Mouse (Mus musculus): ENCODE measurements around the gene Rgs12. TPM values are rescaled to one million over a fixed set of nuclear protein-coding genes. Genes with fewer than 3 reads are reported as not detected.

Rgs12 gene
- polyA plus RNA-seq, 1 experiment from 2014 or later = 1.5 TPM

DNA sequence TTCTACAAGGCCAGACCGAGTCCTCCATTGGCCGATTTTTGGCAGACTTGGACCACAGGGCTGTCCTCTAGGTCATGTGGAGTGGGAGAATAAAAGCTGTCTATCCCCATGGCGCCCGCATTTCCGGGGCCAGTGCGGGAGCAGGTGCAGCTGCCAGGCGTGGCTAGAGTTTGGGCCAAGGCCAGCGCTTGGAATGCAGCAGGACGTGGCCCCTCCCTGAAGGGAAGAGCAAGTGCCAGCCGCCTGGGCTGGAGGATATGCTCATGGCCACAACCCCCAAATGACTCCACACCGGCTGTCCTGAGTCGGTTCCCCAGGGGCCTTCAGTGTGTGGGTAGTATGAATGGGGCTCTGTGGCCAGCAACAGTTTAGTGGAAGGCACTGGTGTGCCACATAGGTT is 105.8 kb downstream of the Rgs12 start:
- Histone ChIP-seq H3K4me3 (ENCODE audit: inconsistent target) (no peak overlapping the region), H3K36me3 (ENCODE audit: inconsistent target) (no peaks in the 10 kb centered on the region), H3K79me2 (ENCODE audit: inconsistent target) (no peaks in the 10 kb centered on the region), H3K27ac (no peak overlapping the region)
- WGBS (ENCODE audit: missing documents) = 88% methylated on average over 11 of the region's 12 CpGs

DNA sequence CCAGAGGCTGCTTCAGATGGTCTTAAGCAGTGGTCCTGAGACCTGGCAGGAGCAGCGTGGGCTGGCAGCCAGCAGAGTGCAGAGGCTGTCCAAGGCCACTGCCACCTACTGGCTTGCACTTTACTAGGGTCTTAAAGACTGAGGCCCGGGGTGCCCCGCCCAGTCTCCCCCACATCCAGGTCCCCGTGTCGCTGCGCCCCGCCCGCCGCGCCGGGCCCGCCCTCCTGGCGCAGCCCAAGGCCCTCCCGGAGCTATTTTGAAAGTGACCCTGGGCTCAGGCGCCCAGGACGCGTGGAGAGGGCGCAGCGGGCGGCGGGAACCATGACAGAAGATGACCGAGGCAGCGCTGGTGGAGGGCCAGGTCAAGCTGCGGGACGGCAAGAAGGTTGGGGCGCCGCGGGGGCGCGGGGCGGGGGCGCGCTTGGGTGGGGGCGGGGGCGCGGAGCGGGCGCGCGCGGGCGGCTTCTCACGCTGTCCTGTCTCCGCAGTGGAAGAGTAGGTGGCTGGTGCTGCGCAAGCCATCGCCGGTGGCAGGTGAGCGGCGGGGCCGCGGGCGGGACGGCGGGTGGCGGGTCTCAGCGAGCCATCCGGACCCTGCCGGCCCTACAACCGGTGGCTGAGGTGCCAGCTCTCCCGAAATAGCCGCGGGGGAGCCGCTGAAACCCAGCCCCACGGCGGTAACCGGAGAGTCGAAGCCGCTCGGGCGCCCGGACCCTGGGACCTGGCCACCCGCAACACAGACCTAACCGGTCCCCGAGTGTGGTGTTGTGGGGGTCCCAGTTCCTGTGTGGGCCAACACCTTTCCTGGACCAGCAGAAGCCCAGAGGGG is 107.6 kb downstream of the Rgs12 start, which contains the start of gene Dok7:
Gene Dok7 (plus strand): TSS at position 163 of the 829 bp plus-strand sequence.
- Histone ChIP-seq H3K4me3 (ENCODE audit: inconsistent target) (no peak within 1 kb of the TSS), H3K79me2 (ENCODE audit: inconsistent target) (no peaks in the 10 kb centered on the region), H3K27ac (no peak within 1 kb of the TSS), H3K36me3 (ENCODE audit: inconsistent target) (no peaks in the 10 kb centered on the region)
- WGBS (ENCODE audit: missing documents) = under 1% methylated on average over 53 of the region's 74 CpGs

DNA sequence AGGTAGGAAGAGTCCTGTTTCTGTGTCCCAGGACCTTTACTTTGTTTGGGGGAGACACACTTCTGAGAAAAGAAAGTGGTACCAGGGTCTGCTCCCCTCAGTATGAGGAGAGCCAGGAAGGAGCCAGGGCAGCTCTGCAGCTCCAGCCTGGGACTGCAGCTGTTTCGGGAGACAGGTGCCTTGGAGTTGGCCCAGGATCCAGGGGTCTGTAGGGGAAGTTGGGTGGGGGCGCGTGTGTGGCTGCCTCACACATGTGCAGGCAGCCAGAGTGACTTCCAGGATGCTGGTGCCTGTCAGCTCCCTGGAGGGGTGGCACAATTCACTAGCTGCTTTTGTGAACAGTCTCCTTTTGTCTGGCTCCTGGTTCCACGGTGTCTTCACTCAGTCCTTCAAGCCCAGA is 108.3 kb downstream of the Rgs12 start:
- Histone ChIP-seq H3K36me3 (ENCODE audit: inconsistent target) (no peaks in the 10 kb centered on the region), H3K27ac (no peak overlapping the region), H3K79me2 (ENCODE audit: inconsistent target) (no peaks in the 10 kb centered on the region), H3K4me3 (ENCODE audit: inconsistent target) (no peak overlapping the region)
- WGBS (ENCODE audit: missing documents) = 24% methylated on average over 4 of the region's 4 CpGs

DNA sequence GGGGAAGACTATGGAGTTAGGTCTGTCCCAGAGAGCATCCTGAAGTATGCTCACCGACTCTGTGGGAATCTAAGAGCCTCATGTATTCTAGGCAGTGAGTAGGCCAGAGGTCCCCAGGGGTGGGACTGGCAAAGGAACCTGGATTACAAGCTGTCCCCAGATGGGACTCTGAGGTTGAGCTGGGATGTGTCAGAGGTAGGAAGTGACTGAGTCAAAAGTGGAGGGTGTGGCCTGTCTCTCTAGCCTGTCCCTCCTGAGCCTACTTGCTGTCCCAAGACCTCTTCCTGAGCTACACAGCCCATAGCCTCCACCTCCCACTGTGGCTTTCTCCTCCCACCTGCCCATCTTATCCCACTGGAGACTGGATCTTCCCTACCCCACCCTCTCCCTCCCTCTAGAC is 109.0 kb downstream of the Rgs12 start:
- Histone ChIP-seq H3K79me2 (ENCODE audit: inconsistent target) (no peaks in the 10 kb centered on the region), H3K36me3 (ENCODE audit: inconsistent target) (no peaks in the 10 kb centered on the region), H3K27ac (no peak overlapping the region), H3K4me3 (ENCODE audit: inconsistent target) (no peak overlapping the region)
- WGBS (ENCODE audit: missing documents) = 55% methylated on average over 1 of the region's 1 CpGs

DNA sequence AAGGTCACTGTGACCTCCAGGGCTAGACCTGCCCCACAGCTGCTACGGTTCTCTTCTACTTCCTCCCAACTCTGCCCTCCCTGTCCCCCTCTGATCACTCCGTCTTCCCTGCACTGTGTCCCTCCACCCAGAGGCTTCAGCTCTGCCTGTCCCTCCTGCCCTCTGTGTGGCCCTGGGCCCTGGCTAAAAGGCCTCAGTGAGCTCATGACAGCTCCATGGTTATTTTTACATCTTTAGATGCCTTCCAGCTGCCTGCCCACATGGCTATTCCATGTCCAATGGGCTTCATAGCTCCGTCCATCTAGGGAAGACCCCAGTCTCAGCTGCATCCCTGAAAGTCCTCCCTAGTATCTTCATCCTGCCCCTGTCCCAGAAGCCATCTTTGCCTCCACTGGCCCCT is 110.9 kb downstream of the Rgs12 start:
- Histone ChIP-seq H3K36me3 (ENCODE audit: inconsistent target) (no peaks in the 10 kb centered on the region), H3K27ac (no peak overlapping the region), H3K79me2 (ENCODE audit: inconsistent target) (no peaks in the 10 kb centered on the region), H3K4me3 (ENCODE audit: inconsistent target) (no peak overlapping the region)
- WGBS (ENCODE audit: missing documents) = 36% methylated on average over 3 of the region's 3 CpGs

DNA sequence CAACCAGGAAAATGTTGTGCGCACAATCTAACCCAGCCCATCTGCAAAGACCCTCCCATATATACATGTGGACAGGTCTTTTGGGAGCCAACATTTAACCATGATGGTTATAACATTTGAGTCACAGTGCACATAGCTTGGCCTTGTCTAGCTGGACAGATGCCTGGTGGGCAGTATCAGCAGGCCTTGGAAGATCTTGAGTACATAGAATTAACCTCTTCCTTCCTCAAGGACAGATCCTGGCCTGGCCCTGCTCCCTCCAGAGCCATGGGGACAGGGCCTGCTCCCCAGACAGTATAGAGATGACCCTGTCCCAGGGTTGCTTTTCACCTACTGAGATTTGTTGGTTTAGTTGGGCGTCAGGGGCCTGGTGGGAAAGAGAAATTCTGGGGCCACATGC is 120.6 kb downstream of the Rgs12 start:
- 88% methylated on average over 2 of the region's 2 CpGs for WGBS (ENCODE audit: missing documents)
- Histone ChIP-seq H3K27ac (no peak overlapping the region), H3K4me3 (ENCODE audit: inconsistent target) (no peak overlapping the region), H3K79me2 (ENCODE audit: inconsistent target) (no peaks in the 10 kb centered on the region), H3K36me3 (ENCODE audit: inconsistent target) (no peaks in the 10 kb centered on the region)

DNA sequence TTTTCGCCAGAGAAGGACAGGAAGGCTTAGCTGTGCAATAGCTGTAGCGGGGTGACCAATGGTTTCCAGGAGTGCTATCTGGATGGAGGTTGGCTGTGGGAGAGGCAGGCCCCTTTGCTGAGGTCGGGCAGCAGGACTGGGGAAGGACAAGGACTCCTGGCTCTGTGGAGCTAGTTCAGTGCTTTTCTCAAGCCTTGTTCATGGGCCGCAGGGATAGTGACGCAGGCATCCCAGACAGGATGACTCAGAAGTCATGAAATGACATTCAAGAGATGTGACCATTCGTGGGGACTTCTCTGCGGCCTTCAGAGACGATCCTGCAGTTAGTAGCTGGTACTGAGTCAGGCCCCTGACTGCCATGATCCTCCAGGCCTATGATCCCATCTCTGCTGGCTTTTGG is 121.1 kb downstream of the Rgs12 start:
- no peaks in the 10 kb centered on the region for H3K36me3 ChIP-seq (ENCODE audit: inconsistent target)
- WGBS (ENCODE audit: missing documents) = 89% methylated on average over 8 of the region's 8 CpGs

DNA sequence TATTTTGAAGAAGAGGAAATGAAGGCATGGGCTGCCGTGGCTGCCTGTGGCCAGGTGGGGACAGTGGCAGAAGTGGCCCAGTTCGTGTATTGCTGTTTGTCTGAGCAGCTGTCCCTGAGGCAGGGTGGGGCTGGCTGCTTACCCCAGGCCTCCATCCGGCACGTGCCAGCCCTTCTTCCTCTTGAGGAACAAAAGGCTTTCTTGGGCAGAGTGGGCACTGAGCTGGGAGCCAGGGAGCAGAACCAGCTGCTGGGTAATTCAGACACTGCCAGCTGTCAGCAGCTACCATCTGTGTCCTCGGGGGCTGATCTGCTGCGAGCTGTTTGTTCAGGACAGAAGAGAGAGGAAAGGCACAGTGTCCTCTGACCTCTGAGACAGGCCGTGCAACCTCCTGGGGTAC is 121.7 kb downstream of the Rgs12 start:
- H3K36me3 ChIP-seq (ENCODE audit: inconsistent target) = no peaks in the 10 kb centered on the region
- H3K27ac ChIP-seq = no peak overlapping the region
- 60% methylated on average over 7 of the region's 7 CpGs for WGBS (ENCODE audit: missing documents)
- no peak overlapping the region for H3K4me3 ChIP-seq (ENCODE audit: inconsistent target)
- H3K79me2 ChIP-seq (ENCODE audit: inconsistent target) = no peaks in the 10 kb centered on the region

More for the DNA sequence above, 121.1 kb downstream of the Rgs12 start:
- H3K79me2 ChIP-seq (ENCODE audit: inconsistent target) = no peaks in the 10 kb centered on the region
- no peak overlapping the region for H3K4me3 ChIP-seq (ENCODE audit: inconsistent target)
- no peak overlapping the region for H3K27ac ChIP-seq

DNA sequence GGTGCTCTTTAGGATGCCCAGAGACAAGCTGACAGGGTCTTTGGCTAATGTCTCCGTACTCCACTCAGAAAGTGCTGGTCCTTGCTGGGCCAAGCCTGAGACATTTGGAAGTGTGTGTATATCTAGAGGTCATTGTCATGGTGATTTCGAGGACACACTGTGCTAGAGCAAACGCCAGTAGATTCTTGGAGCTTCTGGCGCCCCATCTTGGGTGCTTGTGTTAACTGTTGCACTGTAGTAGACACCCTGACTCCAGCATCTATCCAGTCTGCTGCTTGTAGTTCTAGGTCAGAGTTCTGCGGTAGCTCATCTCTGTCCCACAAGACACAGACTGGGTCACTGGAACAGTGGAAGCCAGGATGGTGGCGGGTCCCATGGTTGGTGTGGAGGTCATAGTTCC is 122.6 kb downstream of the Rgs12 start:
- H3K27ac ChIP-seq = no peak overlapping the region
- WGBS (ENCODE audit: missing documents) = 93% methylated on average over 6 of the region's 6 CpGs

DNA sequence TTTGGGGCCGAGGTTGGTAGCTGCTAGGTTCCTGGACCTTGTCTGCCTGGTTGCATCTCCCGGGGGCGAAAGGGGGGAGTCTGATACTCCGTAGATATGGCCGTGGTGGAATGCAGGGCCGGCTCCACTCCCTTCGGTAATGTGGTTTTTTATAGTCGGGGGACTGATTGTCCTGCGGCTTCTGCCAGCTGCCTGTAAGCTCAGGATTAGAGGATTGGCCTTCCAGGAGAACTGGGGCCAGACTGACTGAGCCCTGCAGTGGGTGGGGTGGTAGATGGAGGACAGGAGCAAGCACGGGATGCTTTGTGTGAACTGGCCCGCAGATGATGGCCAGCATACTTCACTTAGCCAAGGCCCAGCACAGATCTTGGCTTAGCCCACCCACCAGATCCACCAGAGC is 124.0 kb downstream of the Rgs12 start:
- WGBS (ENCODE audit: missing documents) = 89% methylated on average over 11 of the region's 11 CpGs

More for the DNA sequence above, 122.6 kb downstream of the Rgs12 start:
- H3K79me2 ChIP-seq (ENCODE audit: inconsistent target) = no peaks in the 10 kb centered on the region
- no peaks in the 10 kb centered on the region for H3K36me3 ChIP-seq (ENCODE audit: inconsistent target)
- no peak overlapping the region for H3K4me3 ChIP-seq (ENCODE audit: inconsistent target)

DNA sequence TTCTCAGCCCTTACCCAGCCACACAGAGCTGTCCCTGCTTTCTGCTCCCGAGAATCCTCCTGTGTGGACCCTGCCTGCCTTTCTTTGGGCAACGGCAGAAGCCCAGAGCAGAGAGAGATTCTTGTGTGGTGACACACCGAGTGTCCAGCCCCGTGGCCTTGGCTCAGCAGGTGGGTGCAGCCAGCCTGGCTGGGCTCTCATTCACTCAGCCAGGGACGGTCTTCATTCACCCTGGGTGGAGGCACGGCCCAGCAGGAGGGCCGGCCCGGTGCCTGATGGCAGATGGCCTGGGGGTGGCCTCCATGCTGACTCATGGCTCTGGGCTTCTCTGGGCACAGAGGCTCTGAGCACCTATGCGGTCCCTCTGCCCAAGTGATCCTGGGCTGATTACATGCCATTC is 124.7 kb downstream of the Rgs12 start:
- 76% methylated on average over 9 of the region's 9 CpGs for WGBS (ENCODE audit: missing documents)
- no peak overlapping the region for H3K4me3 ChIP-seq (ENCODE audit: inconsistent target)
- no peaks in the 10 kb centered on the region for H3K79me2 ChIP-seq (ENCODE audit: inconsistent target)
- H3K27ac ChIP-seq = no peak overlapping the region
- no peaks in the 10 kb centered on the region for H3K36me3 ChIP-seq (ENCODE audit: inconsistent target)

More for the DNA sequence above, 124.0 kb downstream of the Rgs12 start:
- Histone ChIP-seq H3K79me2 (ENCODE audit: inconsistent target) (no peaks in the 10 kb centered on the region), H3K27ac (no peak overlapping the region), H3K4me3 (ENCODE audit: inconsistent target) (no peak overlapping the region), H3K36me3 (ENCODE audit: inconsistent target) (no peaks in the 10 kb centered on the region)

DNA sequence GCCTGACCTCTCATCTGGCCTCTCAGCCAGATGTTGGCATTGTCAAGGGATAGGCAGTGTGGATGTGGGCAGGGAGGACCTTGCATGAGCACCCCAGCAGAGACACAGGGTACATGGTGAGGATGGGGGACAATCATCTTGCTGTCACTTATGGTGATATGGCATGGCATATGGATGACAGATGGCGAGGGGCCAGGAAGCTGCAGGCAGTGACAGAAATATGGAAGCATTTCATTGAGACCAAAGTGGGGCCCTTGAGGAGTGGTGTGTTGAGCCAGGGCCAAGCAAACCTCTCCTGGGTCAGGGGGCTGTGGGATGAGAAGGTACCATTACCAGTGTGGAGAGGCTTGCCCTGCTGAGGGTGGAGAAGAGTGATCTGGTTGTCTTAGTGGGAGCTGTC is 127.1 kb downstream of the Rgs12 start:
- 83% methylated on average over 1 of the region's 1 CpGs for WGBS (ENCODE audit: missing documents)
- Histone ChIP-seq H3K4me3 (ENCODE audit: inconsistent target) (no peak overlapping the region), H3K79me2 (ENCODE audit: inconsistent target) (no peaks in the 10 kb centered on the region), H3K36me3 (ENCODE audit: inconsistent target) (no peaks in the 10 kb centered on the region), H3K27ac (no peak overlapping the region)

DNA sequence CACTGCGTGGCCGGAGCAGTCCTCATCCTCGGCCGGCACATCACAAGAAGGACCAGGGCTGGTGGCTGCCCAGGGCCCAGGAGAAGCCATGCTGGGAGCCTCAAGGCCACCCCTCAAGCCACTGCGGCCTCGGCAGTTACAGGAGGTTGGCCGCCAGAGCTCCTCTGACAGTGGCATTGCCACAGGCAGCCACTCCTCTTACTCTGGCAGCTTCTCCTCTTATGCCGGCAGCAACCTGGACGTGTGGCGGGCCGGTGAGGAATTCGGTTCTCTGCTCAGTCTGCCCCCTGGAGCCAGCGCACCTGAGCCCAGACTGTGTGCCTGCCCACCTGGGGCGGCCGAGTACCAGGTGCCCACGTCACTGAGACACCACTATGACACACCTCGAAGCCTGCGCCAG is 129.9 kb downstream of the Rgs12 start:
- Histone ChIP-seq H3K27ac (no peak overlapping the region), H3K4me3 (ENCODE audit: inconsistent target) (no peak overlapping the region), H3K36me3 (ENCODE audit: inconsistent target) (no peaks in the 10 kb centered on the region), H3K79me2 (ENCODE audit: inconsistent target) (no peaks in the 10 kb centered on the region)
- WGBS (ENCODE audit: missing documents) = 90% methylated on average over 17 of the region's 18 CpGs

DNA sequence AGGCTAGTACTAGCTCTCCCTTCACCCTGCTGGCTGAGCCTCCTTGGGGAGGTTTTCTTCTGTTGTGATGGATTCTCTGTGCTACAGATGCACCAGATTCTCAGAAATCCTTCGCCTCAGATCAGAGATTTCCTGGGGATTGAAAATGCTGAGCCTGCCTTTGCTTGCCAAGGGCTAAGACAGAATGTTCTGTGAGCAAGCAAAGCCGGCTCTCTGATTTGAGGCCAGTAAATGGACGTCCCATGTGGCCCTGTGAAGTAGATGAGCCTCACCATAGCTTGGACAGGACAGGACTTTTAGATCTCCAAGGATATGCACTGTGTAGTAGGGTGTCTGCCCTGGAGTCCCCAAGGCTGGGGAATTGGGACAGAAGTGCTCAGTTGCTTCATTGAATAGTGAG is 135.7 kb downstream of the Rgs12 start:
- 87% methylated on average over 3 of the region's 3 CpGs for WGBS (ENCODE audit: missing documents)

DNA sequence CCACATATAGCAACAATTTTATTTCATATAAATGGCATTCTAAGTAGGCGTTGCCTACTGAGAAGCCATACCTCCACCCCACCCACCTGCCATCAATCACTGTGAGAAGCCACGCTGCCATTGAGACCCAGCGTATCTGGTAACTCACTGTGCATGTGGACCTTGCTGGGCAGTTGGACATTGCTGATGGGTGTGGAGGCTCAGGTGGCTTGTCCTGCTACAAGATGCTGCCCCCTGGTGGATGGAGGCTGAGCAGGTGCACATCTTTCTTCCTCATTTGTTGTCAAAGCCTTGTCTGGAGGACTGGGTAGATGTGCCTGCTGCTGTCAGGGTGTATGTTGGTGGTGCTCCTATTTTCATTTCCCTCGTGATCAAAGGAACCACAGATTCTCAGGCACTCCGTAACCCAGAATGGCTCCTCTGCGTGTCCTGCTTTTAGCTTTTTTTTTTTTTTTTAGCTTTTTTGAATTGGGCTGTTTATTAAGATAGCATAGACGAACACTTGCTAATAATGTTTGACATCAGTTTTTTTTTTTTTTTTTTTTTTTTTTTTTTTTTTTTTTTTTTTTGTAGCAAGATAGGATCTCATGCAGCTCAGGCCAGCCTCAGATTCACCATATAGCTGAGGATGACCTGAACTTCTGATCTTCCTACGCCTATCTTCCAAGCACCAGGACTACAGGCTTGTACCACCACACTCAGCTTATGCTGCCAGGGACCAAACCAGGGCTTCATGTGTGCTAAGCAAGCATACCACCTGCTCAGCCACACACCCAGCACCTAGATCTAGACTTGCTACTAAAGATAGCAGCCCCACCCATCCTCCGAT is 139.8 kb downstream of the Rgs12 start:
- no peak overlapping the region for H3K27ac ChIP-seq
- H3K79me2 ChIP-seq (ENCODE audit: inconsistent target) = no peaks in the 10 kb centered on the region
- no peak overlapping the region for H3K4me3 ChIP-seq (ENCODE audit: inconsistent target)
- H3K36me3 ChIP-seq (ENCODE audit: inconsistent target) = peaks cover 23% of the 10 kb centered on the region
- WGBS (ENCODE audit: missing documents) = 66% methylated on average over 9 of the region's 9 CpGs

More for the DNA sequence above, 135.7 kb downstream of the Rgs12 start:
- no peak overlapping the region for H3K4me3 ChIP-seq (ENCODE audit: inconsistent target)
- no peaks in the 10 kb centered on the region for H3K79me2 ChIP-seq (ENCODE audit: inconsistent target)
- no peaks in the 10 kb centered on the region for H3K36me3 ChIP-seq (ENCODE audit: inconsistent target)
- no peak overlapping the region for H3K27ac ChIP-seq

Measured in macrophage (primary cell).